Mouse (Mus musculus) spleen, adult 12 weeks (tissue): ENCODE data around the gene Lpp.
A peak's percentile ranks its signal among the peaks of the same experiment; 100 is the strongest.

Source experiments
- DNase-seq: peaks from one replicate; pipeline ENCODE4 v3.0.0; 2022; ENCODE audit warnings: low spot score

Lpp gene

GRCm38 (mm10) chr16:24625576-24625975, 232.3 kb downstream of the Lpp start:
- DNase-seq = no peak

DNA sequence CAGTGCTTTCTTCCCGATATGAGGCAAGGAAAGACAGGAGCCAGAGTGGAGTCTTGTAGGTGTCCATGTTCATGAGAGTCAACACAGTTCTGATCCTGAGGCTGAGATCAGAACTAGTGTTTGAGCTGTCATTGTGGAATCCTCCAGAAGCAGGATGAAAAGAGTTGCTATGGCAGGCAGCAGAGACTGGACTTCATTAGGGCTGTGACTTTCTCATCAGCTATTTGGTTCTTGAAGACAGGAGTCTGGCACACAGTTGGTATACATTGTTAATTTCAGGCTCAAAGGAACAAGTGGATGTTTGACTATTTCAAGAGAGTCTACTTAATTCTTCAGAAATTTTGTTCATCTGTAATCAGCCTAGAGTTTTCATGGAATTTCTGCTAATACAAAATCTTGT, 235.5 kb downstream of the Lpp start:
- DNase-seq = no peak

DNA sequence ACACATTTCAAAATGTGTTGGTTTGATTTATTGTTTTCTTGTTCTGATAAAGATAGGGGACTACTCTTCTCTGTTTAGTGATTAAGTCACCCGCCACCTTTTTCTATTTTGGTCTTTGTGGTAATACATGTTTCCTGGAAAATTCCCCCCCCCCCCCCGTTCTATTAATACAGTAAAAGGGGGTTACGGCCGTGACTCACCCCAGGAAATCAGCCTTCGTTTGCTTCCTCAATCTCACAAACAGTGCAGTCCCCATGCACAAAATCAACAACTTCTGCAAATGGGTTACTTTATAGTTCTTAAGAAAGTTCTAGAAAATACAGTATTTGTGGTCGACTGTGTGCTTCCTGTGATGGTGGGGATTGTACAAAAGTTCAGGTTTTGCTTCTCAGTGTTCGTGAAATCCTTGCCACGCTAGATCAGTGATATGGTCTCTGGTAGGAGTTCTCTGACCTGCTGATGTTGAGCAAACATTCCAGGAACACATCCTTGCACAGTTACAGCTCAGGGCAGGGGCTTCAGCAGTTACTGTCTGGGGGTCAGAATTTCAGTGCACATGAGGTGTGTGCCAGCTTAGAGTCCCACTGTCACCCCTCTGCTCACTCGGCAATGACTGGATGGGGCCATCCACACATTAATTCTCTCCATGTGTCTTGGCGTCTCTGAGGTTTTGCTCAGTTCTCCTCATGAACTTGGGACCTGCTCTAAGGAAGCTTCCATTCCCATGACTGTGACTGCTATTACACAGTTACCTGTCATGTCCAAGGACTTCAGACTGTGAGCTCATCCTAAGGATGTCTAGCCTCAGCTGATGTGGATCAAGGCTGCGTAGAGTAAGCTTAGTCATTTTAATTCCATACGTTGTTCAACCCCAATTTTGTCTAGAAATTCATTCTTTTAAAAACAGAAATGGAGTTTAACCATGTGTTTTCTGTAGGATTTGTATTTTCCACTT, 236.2 kb downstream of the Lpp start:
- DNase-seq = peak; percentile 8

DNA sequence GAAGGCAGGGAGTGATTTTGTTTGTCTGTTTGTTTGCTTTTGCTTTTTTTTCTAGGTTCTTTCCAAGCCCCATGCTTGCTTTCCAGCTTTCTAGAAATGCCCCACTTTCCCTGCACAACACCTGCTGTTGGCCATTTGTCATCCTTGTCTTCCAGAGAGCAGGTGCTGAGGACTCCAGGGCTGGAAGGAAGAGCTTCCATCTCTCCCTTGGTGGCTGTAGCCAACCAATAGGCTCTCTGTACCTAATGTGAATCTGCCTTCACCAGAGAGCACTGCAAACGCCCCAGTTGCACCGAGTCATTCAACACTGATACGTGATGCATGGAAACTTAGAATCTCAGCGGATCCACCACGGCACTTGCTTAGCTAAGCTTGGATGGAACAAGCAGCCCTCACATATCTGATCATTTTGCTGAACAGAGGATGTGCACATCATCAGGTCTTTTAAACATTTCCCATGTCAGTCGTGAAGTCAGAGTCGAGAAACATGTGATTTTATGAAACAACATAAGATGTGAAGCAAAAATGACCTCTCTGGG, 242.1 kb downstream of the Lpp start:
- no peak for DNase-seq

GRCm38 (mm10) chr16:24636894-24637293, 243.6 kb downstream of the Lpp start:
- DNase-seq = no peak

DNA sequence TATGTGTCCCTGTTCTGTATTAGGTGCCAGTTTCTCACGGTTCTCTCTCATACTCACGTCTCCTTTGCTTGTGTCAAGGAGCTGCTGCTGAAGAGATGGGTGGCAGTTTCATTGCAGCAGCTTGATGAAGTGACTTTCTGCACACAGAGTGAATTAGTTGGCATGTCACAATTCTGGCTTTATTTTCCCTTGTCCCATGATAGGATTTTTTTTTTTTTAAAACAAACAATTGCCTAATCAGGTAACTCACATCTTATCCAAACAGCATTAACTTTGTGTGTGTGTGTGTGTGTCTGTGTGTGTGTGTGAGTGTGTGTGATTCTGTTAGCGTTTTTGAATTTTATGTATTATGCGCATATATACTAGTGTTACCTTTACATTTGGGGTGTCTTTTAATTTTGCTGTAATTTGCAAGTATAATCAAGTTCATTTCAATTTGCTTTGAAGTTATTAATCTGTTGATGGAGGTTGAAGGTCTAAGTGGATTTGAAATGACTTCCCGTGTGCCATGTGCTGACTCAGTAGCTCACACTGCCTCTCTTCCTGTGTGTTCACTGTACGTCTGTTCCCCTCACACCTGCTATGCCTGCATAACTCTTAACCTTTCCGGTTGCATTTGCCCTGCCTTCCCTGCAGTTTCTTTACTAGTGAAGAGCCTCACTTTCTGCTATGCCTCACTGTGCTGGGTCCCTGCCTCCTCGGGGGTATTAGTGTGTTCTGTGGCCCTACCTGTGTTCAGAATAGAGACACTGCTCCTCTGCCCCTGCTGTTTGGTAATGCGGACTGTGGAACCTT, 247.9 kb downstream of the Lpp start:
- no peak for DNase-seq

- no peak for DNase-seq
Measured at GRCm38 (mm10) chr16:24643024-24643635, 249.8 kb downstream of the Lpp start.

- DNase-seq = no peak
Measured at GRCm38 (mm10) chr16:24644154-24644553, 250.8 kb downstream of the Lpp start.

DNA sequence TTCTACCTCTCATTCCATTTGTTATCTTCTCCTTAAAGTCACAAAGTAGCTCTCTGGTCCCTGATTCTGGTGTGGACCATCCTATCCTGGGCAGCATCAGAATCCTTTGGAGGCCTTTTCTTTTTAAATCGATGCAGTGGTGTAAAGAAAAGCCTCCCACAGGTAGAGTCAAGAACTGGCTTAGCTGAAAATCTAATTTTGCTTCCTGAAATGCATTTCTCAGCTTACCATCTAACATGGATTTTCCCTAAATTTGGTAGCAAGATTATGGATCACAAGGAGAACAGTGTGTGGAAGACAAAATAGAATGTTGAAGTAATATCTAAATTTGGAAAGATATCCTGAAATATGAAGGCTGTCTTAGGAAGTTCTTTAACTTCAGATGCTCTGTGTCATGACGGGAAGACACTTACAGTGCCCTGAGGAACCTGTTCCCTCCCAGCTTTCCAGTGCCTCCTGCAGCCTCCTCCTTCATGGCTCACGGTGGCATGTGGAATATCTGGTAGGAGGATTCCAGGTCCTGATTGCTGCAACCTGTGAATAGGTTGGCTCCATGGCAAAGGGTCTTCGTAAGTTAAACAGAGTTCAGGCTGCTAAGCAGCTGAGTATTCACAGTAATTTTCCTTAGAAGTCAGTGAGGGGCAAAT, 251.6 kb downstream of the Lpp start:
- DNase-seq = no peak

- DNase-seq = no peak
Measured at GRCm38 (mm10) chr16:24645906-24646603, 252.7 kb downstream of the Lpp start.

- DNase-seq = no peak
Measured at GRCm38 (mm10) chr16:24651655-24652654, 258.6 kb downstream of the Lpp start.

GRCm38 (mm10) chr16:24653041-24653440, 259.7 kb downstream of the Lpp start:
- no peak for DNase-seq

DNA sequence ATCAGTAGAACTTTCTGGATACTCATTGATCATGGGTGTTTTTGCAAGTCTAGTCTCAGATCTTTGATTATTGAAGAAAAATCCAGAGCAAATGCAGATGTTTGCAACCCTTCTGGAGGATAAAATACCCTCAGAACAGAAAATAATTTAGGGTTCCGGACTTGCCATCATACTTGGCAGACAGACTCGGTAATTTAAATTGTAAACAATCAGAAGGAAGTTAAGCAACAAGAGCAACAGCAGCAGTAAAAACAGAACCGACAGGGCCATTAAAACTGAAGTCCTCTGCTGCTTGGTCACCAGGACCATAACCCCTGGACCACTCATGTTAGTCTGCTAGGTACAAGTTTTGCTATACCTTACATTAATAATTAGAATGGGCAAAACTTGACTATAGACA, 261.8 kb downstream of the Lpp start:
- no peak for DNase-seq

- no peak for DNase-seq
Measured at GRCm38 (mm10) chr16:24656026-24656425, 262.7 kb downstream of the Lpp start.

GRCm38 (mm10) chr16:24656752-24657151, 263.4 kb downstream of the Lpp start:
- no peak for DNase-seq

- no peak for DNase-seq
Measured at GRCm38 (mm10) chr16:24659049-24659448, 265.7 kb downstream of the Lpp start.

DNA sequence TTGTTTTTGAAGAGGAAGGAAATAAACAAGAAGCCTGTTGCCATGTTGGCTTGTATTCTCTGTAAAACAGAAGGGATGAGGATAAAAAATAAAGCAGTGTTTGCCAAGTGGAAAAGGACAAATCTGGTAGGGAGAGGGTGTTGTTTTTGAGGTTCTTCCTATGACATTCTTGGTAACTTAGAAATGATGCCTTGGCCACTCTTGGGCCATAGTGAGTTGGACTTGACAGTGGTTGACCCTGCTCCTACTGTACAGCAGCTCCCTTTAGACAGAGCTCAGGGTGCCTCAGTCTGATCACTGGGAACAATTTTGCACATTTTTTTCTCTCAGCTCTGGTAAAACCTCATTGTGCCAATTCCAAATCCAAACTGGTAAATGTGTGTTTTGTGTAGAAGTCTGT, 270.8 kb downstream of the Lpp start:
- no peak for DNase-seq

- no peak for DNase-seq
Measured at GRCm38 (mm10) chr16:24669718-24670460, 276.6 kb downstream of the Lpp start.

GRCm38 (mm10) chr16:24678942-24679341, 285.6 kb downstream of the Lpp start:
- DNase-seq = no peak
